Mouse (Mus musculus) forebrain, embryonic 11.5 days (tissue): Measurements from ENCODE around the gene Spred2. TPM values are rescaled to one million over a fixed set of nuclear protein-coding genes. Genes with fewer than 3 reads are reported as not detected.

Experiments
- ATAC-seq: fragments of 200-750 bp; cut with Nextera tagmentation; replicated peaks from 2 replicates; pipeline ENCODE4 v1.8.0; 2017; ENCODE audit warnings: moderate TSS enrichment; ENCODE audit not compliant: low FRiP score
- DNase-seq: peaks from one replicate; pipeline ENCODE4 v3.0.0-alpha.2; 2017; ENCODE audit warnings: low spot score
- H3K27ac ChIP-seq: fragments of 300-500 bp; sonication (generic); 2 replicates; pipeline ENCODE4 v1.5.1; 2014; ENCODE audit warnings: low read depth, low read length
- H3K27me3 ChIP-seq: fragments of 300-500 bp; sonication (generic); 2 replicates; pipeline ENCODE4 v1.6.1; 2014; ENCODE audit warnings: mild to moderate bottlenecking, low read length, mixed read lengths; ENCODE audit not compliant: control insufficient read depth, insufficient read depth
- H3K36me3 ChIP-seq: fragments of 300-500 bp; sonication (generic); 2 replicates; pipeline ENCODE4 v1.6.1; 2014; ENCODE audit warnings: mild to moderate bottlenecking, low read length, moderate library complexity, mixed read lengths; ENCODE audit not compliant: control insufficient read depth, insufficient read depth
- H3K4me1 ChIP-seq: fragments of 300-500 bp; sonication (generic); replicated peaks from 2 replicates; pipeline ENCODE4 v1.6.1; 2014; ENCODE audit warnings: low read length, mixed read lengths; ENCODE audit not compliant: control insufficient read depth, insufficient read depth
- H3K4me2 ChIP-seq: fragments of 300-500 bp; sonication (generic); 2 replicates; pipeline ENCODE4 v1.6.1; 2014; ENCODE audit warnings: low read depth, mild to moderate bottlenecking, low read length, moderate library complexity, mixed read lengths; ENCODE audit not compliant: severe bottlenecking
- H3K4me3 ChIP-seq: fragments of 300-500 bp; sonication (generic); 2 replicates; pipeline ENCODE4 v1.5.1; 2014; ENCODE audit warnings: low read depth, low read length
- H3K9ac ChIP-seq: fragments of 300-500 bp; sonication (generic); 2 replicates; pipeline ENCODE4 v1.6.1; 2014; ENCODE audit warnings: low read length
- H3K9me3 ChIP-seq: fragments of 300-500 bp; sonication (generic); 2 replicates; pipeline ENCODE4 v1.6.1; 2016; ENCODE audit warnings: low read length, mixed read lengths; ENCODE audit not compliant: control insufficient read depth
- WGBS: fragments of 180-500 bp; shearing (Covaris S2); extraction: QIAGEN DNeasy Blood & Tissue Kit; methylation state at CpG from one replicate; pipeline ENCODE4 v1.1.7; 2014; 5-methylcytosine and 5-hydroxymethylcytosine counted together
- polyA plus RNA-seq: library from polyadenylated mRNA; unstranded; fragments of >200 nt; fragmentation: Nextera tagmentation; extraction: Ambion mirVana; gene quantifications from 2 replicates; pipeline ENCODE4 v1.2.1, GENCODE M21; 2014

Gene Spred2
- polyA plus RNA-seq, 1 experiment from 2014 or later = 7.7 TPM

- Histone ChIP-seq H3K36me3 (peaks cover 8% of the 10 kb centered on the region; the same call in 1 of the 2 replicates), H3K4me1 (no peaks in the 10 kb centered on the region), H3K4me3 (no peak overlapping the region), H3K4me2 (no peak overlapping the region), H3K9ac (no peak overlapping the region), H3K9me3 (no peaks in the 10 kb centered on the region), H3K27ac (no peak overlapping the region), H3K27me3 (no peaks in the 10 kb centered on the region)
- DNase-seq = no peak
- no peak for ATAC-seq
- 95% methylated on average over 5 of the region's 5 CpGs for WGBS
These were observed 148.7 kb downstream of the Spred2 start for GRCm38 (mm10) chr11:20072826-20073225.

Other genes starting within 250 kb of the Spred2 start
- gene Actr2, start 188.5 kb downstream of the Spred2 start, polyA plus RNA-seq = 67.5 and 72.6 TPM in 2 replicates